Mouse (Mus musculus): ENCODE results near the gene Ubqln1. TPM values are rescaled to one million over a fixed set of nuclear protein-coding genes. Genes with fewer than 3 reads are reported as not detected.

Gene Ubqln1
- total and polyA plus RNA-seq, 3 experiments: 68.6 to 146 TPM; not detected in 1

- H3K9ac ChIP-seq (ENCODE audit: control insufficient read depth, low read depth, low read length, poor library complexity, severe bottlenecking): peak overlapping the region; percentile 96
- no peak for TF ChIP-seq SIN3A (IDR thresholded peaks at IDR 0.05; ENCODE audit: low read length)
- TF ChIP-seq ETS1 (IDR thresholded peaks at IDR 0.05; ENCODE audit: low read depth, low read length): 0 out of 2 replicates have a peak, but pooled peaks have one; percentile 5
- TF ChIP-seq EP300 (IDR thresholded peaks at IDR 0.05; ENCODE audit: low read depth in 1 of 2, low read length in 2 of 2): no peak
- TF ChIP-seq TCF12 (IDR thresholded peaks at IDR 0.05; ENCODE audit: low read depth, low read length): no peak
- TF ChIP-seq UBTF (IDR thresholded peaks at IDR 0.05; ENCODE audit: borderline replicate concordance, insufficient read depth, low read depth, low read length): 0 out of 2 replicates have a peak, but pooled peaks have one; percentile 36
- TF ChIP-seq GATA1 (IDR thresholded peaks at IDR 0.05; ENCODE audit: low read depth, low read length): peak; percentile 30; the same call in 1 of the 2 replicates
- 0 out of 2 replicates have a peak, but pooled peaks have one; percentile 55 for TF ChIP-seq ZNF384 (IDR thresholded peaks at IDR 0.05; ENCODE audit: low read depth, low read length)
- TF ChIP-seq POLR2A (IDR thresholded peaks at IDR 0.05; ENCODE audit: control insufficient read depth in 1 of 2, insufficient read depth in 1 of 2, low read depth in 1 of 2, low read length in 2 of 2, poor library complexity in 1 of 2): peak in 1 of 2 experiments; percentile 0; a peak in 1 of 4 replicates
- no peak for TF ChIP-seq USF1 (IDR thresholded peaks at IDR 0.05; ENCODE audit: low read depth, low read length)
- peak; percentile 76 for TF ChIP-seq TBP (IDR thresholded peaks at IDR 0.05; ENCODE audit: low read depth, low read length)
- peak overlapping the region; percentile 63 to 74 for H3K4me3 ChIP-seq (ENCODE audit: control insufficient read depth in 1 of 2, insufficient read depth in 1 of 2, low read depth in 2 of 2, low read length in 2 of 2)
- H3K4me1 ChIP-seq (ENCODE audit: control insufficient read depth in 1 of 2, insufficient read depth in 2 of 2, low read length in 2 of 2): peaks cover 3 to 8% of the 10 kb centered on the region in 2 experiments; a peak in 3 of 4 replicates
- H3K9me3 ChIP-seq (replicated peaks; ENCODE audit: insufficient read depth, low read length): no peaks in the 10 kb centered on the region
- no peaks in the 10 kb centered on the region for H3K27me3 ChIP-seq (ENCODE audit: control insufficient read depth in 1 of 2, insufficient read depth in 2 of 2, low read length in 2 of 2)
- peak; percentile 83 for DNase-seq (ENCODE audit: low read depth, low spot score)
- peaks cover 32% of the 10 kb centered on the region for H3K79me2 ChIP-seq (ENCODE audit: control insufficient read depth, insufficient read depth, low read length, poor library complexity)
- peaks cover 4 to 19% of the 10 kb centered on the region in 2 experiments; a peak in 3 of 4 replicates for H3K36me3 ChIP-seq (ENCODE audit: control insufficient read depth in 1 of 2, insufficient read depth in 2 of 2, low read length in 2 of 2)
- peak overlapping the region; percentile 79 for H3K27ac ChIP-seq (ENCODE audit: control insufficient read depth, low read depth, low read length)
These were observed 85.7 kb downstream of the Ubqln1 start for GRCm38 (mm10) chr13:58129687-58130246.

- Histone ChIP-seq H3K27ac (ENCODE audit: control insufficient read depth, low read depth, low read length) (peak overlapping the region; percentile 90), H3K9me3 (replicated peaks; ENCODE audit: insufficient read depth, low read length) (no peaks in the 10 kb centered on the region), H3K4me3 (ENCODE audit: control insufficient read depth in 1 of 2, insufficient read depth in 1 of 2, low read depth in 2 of 2, low read length in 2 of 2) (peak overlapping the region; percentile 63 to 74), H3K4me1 (ENCODE audit: control insufficient read depth in 1 of 2, insufficient read depth in 2 of 2, low read length in 2 of 2) (peaks cover 3 to 15% of the 10 kb centered on the region in 2 experiments), H3K36me3 (ENCODE audit: control insufficient read depth in 1 of 2, insufficient read depth in 2 of 2, low read length in 2 of 2) (peaks cover 4 to 26% of the 10 kb centered on the region in 2 experiments; a peak in 3 of 4 replicates), H3K27me3 (ENCODE audit: control insufficient read depth in 1 of 2, insufficient read depth in 2 of 2, low read length in 2 of 2) (no peaks in the 10 kb centered on the region), H3K9ac (ENCODE audit: control insufficient read depth, low read depth, low read length, poor library complexity, severe bottlenecking) (peak overlapping the region; percentile 96), H3K79me2 (ENCODE audit: control insufficient read depth, insufficient read depth, low read length, poor library complexity) (peaks cover 32% of the 10 kb centered on the region)
- DNase-seq (ENCODE audit: low read depth, low spot score): peak; percentile 96
- TF ChIP-seq POLR2A (IDR thresholded peaks at IDR 0.05; ENCODE audit: control insufficient read depth in 1 of 2, insufficient read depth in 1 of 2, low read depth in 1 of 2, low read length in 2 of 2, poor library complexity in 1 of 2): peak; percentile 70 to 87; a peak in 3 of 4 replicates
- TF ChIP-seq TAL1 (IDR thresholded peaks at IDR 0.05; ENCODE audit: low read length): no peak
- peak; percentile 67 for TF ChIP-seq NELFE (IDR thresholded peaks at IDR 0.05; ENCODE audit: low read depth, low read length)
- TF ChIP-seq MYB (IDR thresholded peaks at IDR 0.05; ENCODE audit: low read depth, low read length): peak; percentile 66
- TF ChIP-seq POLR2AphosphoS5 (IDR thresholded peaks at IDR 0.05; ENCODE audit: borderline replicate concordance, low read depth, low read length): peak; percentile 66; the same call in 1 of the 2 replicates
- TF ChIP-seq CHD1 (IDR thresholded peaks at IDR 0.05; ENCODE audit: low read depth, low read length): 0 out of 2 replicates have a peak, but pooled peaks have one; percentile 35
- peak; percentile 87 for TF ChIP-seq POLR2AphosphoS2 (IDR thresholded peaks at IDR 0.05; ENCODE audit: low read length)
- TF ChIP-seq ETS1 (IDR thresholded peaks at IDR 0.05; ENCODE audit: low read depth, low read length): no peak
- TF ChIP-seq MAZ (IDR thresholded peaks at IDR 0.05; ENCODE audit: low read depth, low read length): no peak
- peak; percentile 34; the same call in 1 of the 2 replicates for TF ChIP-seq SIN3A (IDR thresholded peaks at IDR 0.05; ENCODE audit: low read length)
- TF ChIP-seq E2F4 (IDR thresholded peaks at IDR 0.05; ENCODE audit: borderline replicate concordance, low read depth, low read length): peak; percentile 94; the same call in 1 of the 2 replicates
- TF ChIP-seq ELF1 (IDR thresholded peaks at IDR 0.05; ENCODE audit: low read depth, low read length): peak; percentile 77
- 0 out of 6 replicates have a peak, but pooled peaks of 1 of the 3 experiments have one; percentile 0 for TF ChIP-seq CTCF (IDR thresholded peaks at IDR 0.05 in 2 of 3, conservative IDR thresholded peaks at IDR 0.05 in 1 of 3; ENCODE audit: control insufficient read depth in 1 of 3, insufficient read depth in 1 of 3, low read depth in 2 of 3, low read length in 3 of 3, poor library complexity in 1 of 3, severe bottlenecking in 1 of 3)
- no peak for TF ChIP-seq MXI1 (IDR thresholded peaks at IDR 0.05; ENCODE audit: low read depth, low read length)
- 0 out of 2 replicates have a peak, but pooled peaks have one; percentile 49 for TF ChIP-seq UBTF (IDR thresholded peaks at IDR 0.05; ENCODE audit: borderline replicate concordance, insufficient read depth, low read depth, low read length)
- peak; percentile 42; the same call in 1 of the 2 replicates for TF ChIP-seq TBP (IDR thresholded peaks at IDR 0.05; ENCODE audit: low read depth, low read length)
- TF ChIP-seq GABPA (IDR thresholded peaks at IDR 0.05; ENCODE audit: low read depth, low read length): no peak
- no peak for TF ChIP-seq ZC3H11A (IDR thresholded peaks at IDR 0.05; ENCODE audit: low read depth, low read length)
- TF ChIP-seq MEF2A (IDR thresholded peaks at IDR 0.05; ENCODE audit: extremely low read depth, insufficient replicate concordance, low read depth, low read length, poor library complexity, severe bottlenecking): no peak
- no peak for TF ChIP-seq NRF1 (IDR thresholded peaks at IDR 0.05; ENCODE audit: insufficient read depth, low read depth, low read length, poor library complexity, severe bottlenecking)
- no peak for TF ChIP-seq GATA1 (IDR thresholded peaks at IDR 0.05; ENCODE audit: low read depth, low read length)
- TF ChIP-seq USF1 (IDR thresholded peaks at IDR 0.05; ENCODE audit: low read depth, low read length): no peak
These were observed 86.4 kb downstream of the Ubqln1 start for GRCm38 (mm10) chr13:58128768-58129671.
